Mouse (Mus musculus): ENCODE data around the gene Stat2.

The Stat2 gene

DNA sequence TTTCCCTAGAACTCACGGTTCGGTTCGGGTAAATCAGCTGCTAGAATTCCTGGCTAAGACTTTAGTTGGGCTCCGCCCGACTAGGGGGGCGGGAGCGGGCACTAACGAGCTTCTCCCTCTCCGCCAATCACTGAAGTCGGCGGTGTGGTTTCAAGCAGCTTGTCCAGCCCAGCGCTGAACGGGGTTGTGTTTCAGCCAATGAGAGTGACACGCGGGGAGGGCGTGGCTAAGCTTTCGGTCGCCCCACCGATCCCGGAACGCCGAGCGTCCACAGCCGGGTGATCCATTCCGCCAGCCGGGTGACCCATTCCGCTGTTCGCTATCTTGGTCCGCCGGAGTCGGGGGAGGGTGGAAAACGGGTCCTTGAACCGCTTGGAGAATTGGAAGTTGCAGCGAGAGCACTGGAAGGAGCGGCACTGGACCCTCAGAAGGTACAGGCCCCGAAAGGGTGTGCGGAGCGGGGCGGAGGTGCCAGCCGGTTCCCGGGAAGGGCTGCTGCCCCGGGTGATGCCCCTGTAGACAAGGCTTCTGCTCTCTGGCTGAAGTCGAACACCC is at the start of gene Stat2:
Gene Stat2 (plus strand): TSS at position 273 of the 555 bp plus-strand sequence.
- peak; percentile 97 for DNase-seq

GRCm38 (mm10) chr10:128221533-128222286 is 48.6 kb upstream of the Stat2 start:
- DNase-seq, result no peak

DNA sequence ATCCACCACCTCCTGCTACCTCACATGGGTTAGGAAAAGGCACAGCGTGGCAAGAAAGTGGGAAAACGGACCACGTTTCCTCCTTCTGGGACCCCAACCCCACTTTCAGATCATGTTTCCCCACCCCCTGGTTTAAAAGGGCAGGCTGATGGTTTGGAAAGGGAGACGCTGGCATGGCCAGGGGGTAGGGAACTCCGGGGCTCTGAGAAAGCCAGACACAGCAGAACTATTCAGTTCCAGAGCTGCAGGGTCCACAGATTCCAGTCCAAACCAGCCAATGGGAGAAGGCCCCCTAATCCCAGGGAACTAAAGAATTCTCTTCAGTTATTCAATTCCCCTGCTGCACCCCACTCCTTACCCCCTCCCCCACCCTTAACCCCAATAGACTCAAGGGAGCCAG is 45.3 kb upstream of the Stat2 start:
- DNase-seq, result no peak

DNA sequence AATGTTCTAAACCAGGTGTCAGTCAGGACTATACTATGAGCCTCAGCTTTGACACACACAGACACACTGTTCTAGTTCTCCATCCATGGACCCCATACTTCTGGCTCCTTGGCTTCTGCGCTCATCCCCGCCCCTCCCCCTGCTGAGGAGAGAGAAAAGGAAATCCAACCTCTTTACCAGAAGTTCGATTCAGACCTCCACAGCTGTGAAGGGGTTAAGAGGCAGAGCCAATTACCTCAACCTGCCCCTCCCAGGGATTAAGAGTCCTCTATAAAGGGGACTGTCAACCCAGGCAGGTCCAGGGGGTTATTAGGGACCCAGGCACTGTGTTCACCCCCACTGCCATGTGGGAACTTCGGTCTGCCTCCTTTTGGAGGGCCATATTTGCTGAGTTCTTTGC is 44.8 kb upstream of the Stat2 start, which contains the start of gene Mip:
Gene Mip (plus strand): TSS at position 301 of the 400 bp plus-strand sequence.
- no peak for DNase-seq

DNA sequence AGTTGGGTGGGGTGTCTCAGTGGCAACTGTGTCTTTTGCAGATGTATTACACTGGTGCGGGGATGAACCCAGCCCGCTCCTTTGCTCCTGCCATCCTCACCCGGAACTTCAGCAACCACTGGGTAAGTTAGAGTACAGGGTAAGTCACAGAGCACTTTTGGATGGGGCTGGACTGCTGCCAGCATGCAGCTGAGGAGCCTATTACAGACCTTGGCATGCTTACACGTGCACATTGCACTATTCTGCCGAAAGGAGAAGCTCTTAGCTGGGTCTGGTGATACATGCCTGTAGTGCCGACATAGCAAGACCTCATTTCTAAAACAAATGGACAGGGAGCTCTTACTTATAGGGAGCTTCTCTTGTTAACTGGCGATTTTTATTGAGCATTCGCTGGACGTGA is 42.8 kb upstream of the Stat2 start:
- no peak for DNase-seq

DNA sequence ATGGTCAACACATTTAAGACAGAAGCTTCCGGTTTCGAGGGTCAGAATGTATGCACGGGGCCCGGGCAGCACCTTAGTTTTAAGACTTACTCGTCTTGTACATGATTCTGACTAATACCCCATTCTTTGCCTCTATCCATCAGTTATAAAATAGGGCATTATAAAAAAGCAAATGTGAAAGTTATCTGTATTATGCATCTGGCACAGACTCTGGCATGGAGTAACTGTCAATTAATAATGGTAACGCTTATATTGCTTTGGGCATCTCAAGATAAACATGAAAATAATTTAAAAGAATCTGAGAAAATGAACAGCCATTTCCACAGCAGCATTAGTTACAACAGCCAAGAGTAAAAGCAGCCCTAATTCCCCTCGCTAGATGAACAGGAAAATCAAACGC is 42.4 kb upstream of the Stat2 start:
- no peak for DNase-seq

GRCm38 (mm10) chr10:128230582-128230981 is 39.8 kb upstream of the Stat2 start:
- DNase-seq, result no peak

DNA sequence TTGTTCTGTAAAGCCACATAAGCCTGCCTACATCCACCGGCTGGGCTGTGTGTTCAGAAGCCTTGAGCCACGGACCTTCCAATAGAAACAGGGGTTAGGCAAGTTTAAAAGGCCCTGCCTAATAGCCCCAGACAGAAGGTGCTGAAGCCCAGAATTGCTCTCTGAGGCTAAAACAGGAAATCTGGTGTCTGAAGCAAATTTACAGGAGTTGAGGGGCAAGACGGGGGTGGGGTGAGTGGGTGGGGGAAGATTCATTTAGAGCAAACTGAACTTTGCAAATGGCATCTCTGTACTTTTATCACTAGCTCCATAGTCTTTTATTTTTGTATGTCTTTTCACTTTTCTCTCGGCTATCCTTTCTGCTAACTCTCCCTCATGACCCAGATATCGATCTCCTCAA is 39.2 kb upstream of the Stat2 start:
- DNase-seq, result no peak

DNA sequence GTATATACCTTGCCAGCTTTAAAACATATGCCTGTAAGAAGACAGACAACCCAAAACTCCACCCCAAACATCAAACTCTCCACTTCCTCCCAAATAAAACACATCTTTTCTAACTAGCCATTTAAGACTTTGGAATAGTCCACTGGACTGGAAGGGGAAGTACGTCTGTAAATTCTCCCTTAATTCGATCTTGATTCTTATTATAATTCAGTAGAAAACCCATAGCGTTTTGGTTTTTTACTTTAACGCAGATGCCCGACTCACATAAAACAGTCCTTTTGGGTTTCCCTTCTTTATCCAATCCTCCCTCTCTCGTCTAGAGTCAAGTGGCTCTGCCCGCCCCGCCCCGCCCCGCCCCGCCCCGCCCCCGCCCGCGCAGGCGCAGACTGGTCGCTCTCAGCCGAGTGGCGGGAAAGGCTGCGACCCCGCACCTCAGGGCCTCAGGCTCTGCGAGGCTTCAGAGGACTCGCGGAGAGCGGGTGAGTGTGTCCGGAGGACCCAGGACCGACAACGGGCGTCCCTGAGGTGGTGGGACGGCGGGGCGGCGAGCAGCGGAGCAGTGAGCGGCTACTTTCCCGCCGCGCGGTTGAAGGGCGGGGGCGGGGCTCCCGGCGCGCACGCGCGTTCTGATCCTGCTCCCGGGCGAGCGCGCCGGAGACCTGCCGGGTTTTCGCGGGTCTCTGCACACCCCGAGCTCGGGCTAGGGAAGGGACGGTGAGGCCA is 38.5 kb upstream of the Stat2 start, which contains the start of gene Timeless:
Gene Timeless (plus strand): TSS at position 369 of the 723 bp plus-strand sequence.
- peak; percentile 92 to 95 for DNase-seq

- peak; percentile 76 to 78 for DNase-seq
Observed at GRCm38 (mm10) chr10:128232420-128232985, 37.9 kb upstream of the Stat2 start.

DNA sequence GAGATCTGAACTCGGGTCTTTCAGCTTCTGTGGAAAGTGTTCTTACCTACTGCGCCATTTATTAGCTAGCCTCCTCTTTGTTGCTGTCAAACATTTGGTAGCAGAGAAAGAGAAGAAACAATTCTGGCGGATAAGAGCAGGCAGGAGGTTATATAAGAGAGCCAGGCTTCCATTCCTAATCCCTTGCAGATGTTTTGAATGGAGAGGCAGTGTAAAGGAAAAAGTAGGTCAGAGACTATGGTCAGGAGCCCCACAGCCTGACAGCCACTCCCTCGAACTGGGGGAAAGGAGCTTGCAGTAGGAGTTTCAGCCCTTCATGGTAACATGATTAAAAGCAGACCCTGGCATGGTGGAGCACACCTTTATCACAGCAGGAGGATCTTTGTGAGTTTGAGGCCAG is 34.0 kb upstream of the Stat2 start:
- DNase-seq, result no peak

GRCm38 (mm10) chr10:128237807-128238480 is 32.4 kb upstream of the Stat2 start:
- DNase-seq, result peak; percentile 33 to 55

GRCm38 (mm10) chr10:128239140-128239539 is 31.2 kb upstream of the Stat2 start:
- DNase-seq, result no peak

DNA sequence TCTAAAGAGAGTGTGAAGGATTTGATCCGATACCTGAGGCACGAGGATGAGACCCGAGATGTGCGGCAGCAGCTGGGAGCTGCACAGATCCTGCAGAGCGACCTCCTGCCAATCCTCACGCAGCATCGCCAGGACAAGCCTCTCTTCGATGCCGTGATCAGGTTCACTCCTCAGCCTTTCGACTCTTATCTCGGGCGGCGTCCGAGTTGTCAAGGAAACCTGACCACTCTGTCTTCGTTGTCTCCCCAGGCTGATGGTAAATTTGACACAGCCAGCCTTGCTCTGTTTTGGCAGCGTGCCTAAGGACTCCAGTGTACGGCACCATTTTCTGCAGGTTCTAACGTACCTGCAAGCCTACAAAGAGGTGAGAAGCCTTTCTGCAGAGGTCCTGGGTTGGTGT is 30.2 kb upstream of the Stat2 start:
- no peak for DNase-seq

DNA sequence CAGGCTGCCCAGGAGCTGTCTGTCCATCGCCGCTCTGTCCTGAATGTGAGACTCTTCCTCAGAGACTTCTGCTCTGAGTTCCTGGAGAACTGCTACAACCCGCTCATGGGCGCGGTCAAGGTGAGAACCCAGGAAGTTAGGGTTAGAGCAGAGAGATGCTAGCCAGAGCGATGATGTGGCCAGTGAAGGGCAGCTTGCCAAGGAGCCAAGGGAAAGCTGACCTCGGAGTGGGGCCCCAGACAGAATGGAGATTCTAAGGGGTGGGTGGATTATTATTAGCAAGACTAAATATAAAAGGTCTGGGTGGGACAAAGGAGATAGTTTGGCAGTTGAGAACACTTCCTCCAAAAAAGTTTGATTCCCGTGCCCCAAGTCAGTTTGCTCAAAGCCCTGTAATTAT is 27.1 kb upstream of the Stat2 start:
- DNase-seq, result no peak

DNA sequence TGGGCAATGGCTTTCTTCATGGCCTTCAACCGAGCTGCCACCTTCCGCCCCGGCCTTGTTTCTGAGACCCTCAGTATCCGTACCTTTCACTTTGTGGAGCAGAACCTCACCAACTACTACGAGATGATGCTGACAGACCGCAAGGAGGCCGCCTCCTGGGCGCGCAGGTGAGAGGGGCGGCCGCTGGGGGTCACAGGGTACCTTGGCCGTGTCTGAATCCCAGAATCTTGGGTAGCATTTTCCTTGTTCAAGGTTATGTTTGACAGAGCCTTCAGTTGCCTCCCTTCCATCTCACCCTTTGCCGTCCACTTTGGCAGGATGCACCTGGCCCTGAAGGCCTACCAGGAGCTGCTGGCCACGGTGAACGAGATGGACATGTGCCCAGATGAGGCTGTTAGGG is 26.2 kb upstream of the Stat2 start:
- no peak for DNase-seq

DNA sequence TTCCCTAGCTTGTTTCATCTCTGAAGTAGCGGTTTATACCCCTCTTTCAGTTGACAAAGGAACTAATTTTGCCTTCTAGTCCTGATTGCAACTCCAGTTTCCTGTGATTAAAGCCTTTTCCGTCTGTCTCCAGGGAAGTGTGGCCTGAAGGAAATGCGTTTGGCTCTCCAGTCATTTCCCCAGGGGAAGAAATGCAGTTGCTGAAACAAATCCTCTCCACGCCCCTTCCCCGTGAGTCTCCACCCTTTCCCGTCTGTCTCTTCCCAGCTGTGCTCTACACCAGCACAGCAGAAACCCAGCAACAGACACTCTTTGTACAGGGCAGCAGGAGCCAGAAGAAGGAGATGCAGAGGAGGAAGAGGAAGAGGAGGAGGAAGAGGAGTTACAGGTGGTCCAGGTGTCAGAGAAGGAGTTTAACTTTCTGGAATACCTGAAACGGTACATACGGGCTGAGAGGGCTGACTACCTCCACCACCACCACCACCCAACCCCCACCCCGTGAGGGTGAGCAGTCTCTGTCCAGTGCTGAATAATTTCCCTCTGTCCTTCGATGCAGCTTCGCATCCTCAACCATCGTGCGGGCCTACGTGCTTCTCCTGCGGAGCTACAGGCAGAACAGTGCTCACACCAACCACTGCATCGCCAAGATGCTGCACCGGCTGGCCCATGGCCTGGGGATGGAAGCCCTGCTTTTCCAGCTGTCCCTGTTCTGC is 23.2 kb upstream of the Stat2 start:
- no peak for DNase-seq

DNA sequence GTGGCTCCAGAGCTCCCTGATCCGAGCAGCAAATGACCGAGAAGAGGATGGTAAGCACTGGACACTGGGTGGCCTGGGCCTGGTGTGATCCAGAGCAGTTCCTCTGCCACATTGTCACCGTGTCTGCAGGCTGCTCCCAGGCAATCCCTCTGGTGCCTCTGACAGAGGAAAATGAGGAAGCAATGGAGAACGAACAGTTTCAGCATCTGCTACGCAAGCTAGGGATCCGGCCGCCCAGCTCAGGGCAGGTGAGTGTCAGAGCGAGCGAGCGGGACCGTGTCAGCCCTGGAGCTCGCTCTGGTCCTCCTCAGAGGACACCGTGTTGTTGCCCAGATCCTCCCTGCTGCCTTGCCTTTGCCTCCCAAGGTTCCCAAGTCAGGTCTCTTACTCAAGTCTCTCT is 19.8 kb upstream of the Stat2 start:
- no peak for DNase-seq

DNA sequence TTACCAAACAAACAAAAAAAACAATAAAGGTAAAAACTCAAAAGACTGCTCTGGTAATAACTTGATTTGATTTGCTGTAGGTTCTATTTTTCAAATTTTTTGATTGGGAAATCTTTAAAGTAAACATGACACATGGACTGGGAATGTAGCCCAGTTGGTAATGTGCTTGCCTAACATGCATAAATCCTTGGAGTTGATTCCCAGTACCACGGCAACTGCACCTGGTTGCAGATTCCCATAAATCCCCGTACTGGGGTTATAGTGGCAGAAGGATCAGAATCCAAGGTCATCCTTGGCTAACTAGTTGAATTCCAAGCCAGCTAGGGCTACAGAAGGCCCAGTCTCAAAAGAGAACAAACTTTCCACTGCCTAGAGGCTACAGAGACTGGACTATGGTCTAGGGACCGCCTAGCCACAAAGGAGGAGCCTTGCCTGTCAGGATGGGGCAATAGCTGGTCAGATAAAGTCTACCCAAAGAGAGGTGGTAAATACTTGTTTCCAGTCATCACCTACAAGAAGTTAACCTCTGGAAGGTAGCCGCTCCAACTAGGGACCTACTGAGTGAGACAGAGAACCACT is 16.6 kb upstream of the Stat2 start, which contains the start of gene Apon:
Gene Apon (plus strand): TSS at position 420 of the 579 bp plus-strand sequence.
- no peak for DNase-seq

DNA sequence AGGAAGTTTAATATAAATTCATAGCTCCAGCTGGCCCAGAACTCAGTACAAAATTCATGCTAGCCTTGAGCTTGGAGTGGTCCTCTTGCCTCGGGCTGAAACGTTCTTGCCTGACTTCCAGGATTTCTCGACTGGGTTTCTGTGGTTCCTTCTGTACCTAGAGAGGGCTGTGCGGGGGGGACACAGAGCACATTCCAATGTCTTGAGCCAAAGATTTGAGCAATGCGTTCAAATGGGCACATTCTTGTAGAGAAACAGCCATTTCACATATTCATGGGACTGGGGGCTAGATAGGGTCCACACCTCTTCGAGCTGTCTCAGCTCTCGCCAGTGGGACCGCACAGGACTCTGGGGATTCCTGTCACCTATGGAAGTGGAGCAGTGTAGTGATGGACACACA is 14.4 kb upstream of the Stat2 start:
- DNase-seq, result no peak

GRCm38 (mm10) chr10:128256328-128256727 is 14.0 kb upstream of the Stat2 start:
- DNase-seq, result no peak

- no peak for DNase-seq
Observed at GRCm38 (mm10) chr10:128258953-128259352, 11.4 kb upstream of the Stat2 start.
